Mouse (Mus musculus) erythroblast, embryonic 14.5 days (primary cell): ENCODE data around the gene Gtf2e1. TPM values are rescaled to one million over a fixed set of nuclear protein-coding genes. Genes with fewer than 3 reads are reported as not detected.

Experiments
- H3K27me3 ChIP-seq: 2 replicates; pipeline ENCODE4 v1.6.1; 2012; ENCODE audit warnings: inconsistent platforms; ENCODE audit not compliant: control insufficient read depth
- H3K36me3 ChIP-seq: 2 replicates; pipeline ENCODE4 v1.6.1; 2012; ENCODE audit warnings: mild to moderate bottlenecking, inconsistent platforms; ENCODE audit not compliant: control insufficient read depth
- H3K4me1 ChIP-seq: 2 replicates; pipeline ENCODE4 v1.6.1; 2012; ENCODE audit warnings: inconsistent platforms; ENCODE audit not compliant: control insufficient read depth
- H3K4me3 ChIP-seq: replicated peaks from 2 replicates; pipeline ENCODE3; 2012; ENCODE audit warnings: moderate library complexity, mild to moderate bottlenecking, inconsistent platforms
- H3K9me3 ChIP-seq: 2 replicates; pipeline ENCODE4 v1.6.1; 2012; ENCODE audit warnings: low read length, inconsistent platforms, mixed read lengths; ENCODE audit not compliant: control insufficient read depth
- GATA1 ChIP-seq: IDR thresholded peaks from 2 replicates; pipeline ENCODE4 v1.6.1; 2012; ENCODE audit warnings: low read length, inconsistent platforms, mixed read lengths
- TAL1 ChIP-seq: IDR thresholded peaks from 3 replicates; pipeline ENCODE4 v1.6.1; 2012; ENCODE audit warnings: low read length, inconsistent platforms, mixed read lengths
- polyA plus RNA-seq: library from polyadenylated mRNA; stranded (reverse); fragments of >175 nt; gene quantifications from 2 replicates; pipeline ENCODE4 v1.2.3, GENCODE M21; 2012

The Gtf2e1 gene
- 0.07 TPM in 2 replicates for polyA plus RNA-seq

DNA sequence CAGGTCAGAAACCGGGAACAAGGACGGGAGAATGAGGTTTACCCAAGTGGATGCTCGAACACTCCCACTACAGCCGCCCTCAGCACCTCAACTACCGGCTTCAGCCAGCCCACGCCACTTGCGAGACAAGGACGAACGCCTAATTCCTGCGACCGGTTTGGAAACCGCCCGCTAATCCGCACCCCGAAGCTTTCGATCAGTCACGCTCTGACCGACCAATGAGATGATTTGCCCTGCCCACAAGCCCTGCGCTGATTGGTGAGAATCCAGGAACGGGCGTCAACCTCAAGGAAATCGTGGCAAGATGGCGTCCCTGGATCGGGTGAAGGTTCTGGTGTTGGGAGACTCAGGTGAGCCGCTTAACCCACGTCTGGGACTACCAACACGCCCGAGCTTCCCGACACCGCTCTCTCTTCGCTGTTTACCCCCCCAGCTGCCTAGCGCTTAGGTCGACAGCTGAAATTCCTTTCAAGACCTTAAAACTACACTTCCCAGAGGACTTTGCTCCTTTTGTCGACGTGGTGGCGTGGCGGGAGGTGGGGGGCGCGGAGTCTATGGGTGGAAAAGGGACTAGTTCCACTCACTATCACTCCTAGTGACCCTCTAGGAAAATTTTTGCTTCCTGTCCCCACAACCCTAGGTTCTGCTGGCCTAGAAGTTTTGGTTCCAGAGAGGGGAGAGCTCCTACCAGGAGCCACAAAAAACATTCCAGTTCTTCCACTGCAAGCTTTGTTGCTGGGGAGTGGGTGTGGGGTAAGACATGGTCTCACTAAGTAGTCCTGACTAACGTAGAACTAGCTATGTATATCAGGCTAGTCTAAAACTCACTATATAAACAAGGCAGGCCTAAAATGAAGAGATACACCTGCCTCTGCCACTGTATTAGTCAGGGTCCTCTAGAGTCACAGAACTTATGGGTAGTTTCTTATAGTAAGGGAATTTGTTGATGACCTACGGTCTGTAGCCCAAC, at the start of gene Gtf2e1, which contains the start of gene Rabl3:
Gtf2e1 (minus strand) TSS at position 179 of the 970 bp plus-strand sequence.
Rabl3 (plus strand) TSS at position 275 of the 970 bp plus-strand sequence.
- peaks cover 27% of the 10 kb centered on the region for H3K4me1 ChIP-seq
- peaks cover 22% of the 10 kb centered on the region for H3K36me3 ChIP-seq
- H3K9me3 ChIP-seq: no peaks in the 10 kb centered on the region
- no peaks in the 10 kb centered on the region for H3K27me3 ChIP-seq
- peak within 1 kb of the TSS; percentile 79 for H3K4me3 ChIP-seq
- TF ChIP-seq TAL1 (no peak), GATA1 (no peak)

- Histone ChIP-seq H3K4me1 (no peaks in the 10 kb centered on the region), H3K4me3 (no peak overlapping the region), H3K9me3 (no peaks in the 10 kb centered on the region), H3K36me3 (no peaks in the 10 kb centered on the region; the same call in 1 of the 2 replicates), H3K27me3 (peaks cover 7% of the 10 kb centered on the region)
- TF ChIP-seq TAL1 (no peak), GATA1 (no peak)
Measured at GRCm38 (mm10) chr16:37585129-37585563, 45.6 kb upstream of the Gtf2e1 start.

DNA sequence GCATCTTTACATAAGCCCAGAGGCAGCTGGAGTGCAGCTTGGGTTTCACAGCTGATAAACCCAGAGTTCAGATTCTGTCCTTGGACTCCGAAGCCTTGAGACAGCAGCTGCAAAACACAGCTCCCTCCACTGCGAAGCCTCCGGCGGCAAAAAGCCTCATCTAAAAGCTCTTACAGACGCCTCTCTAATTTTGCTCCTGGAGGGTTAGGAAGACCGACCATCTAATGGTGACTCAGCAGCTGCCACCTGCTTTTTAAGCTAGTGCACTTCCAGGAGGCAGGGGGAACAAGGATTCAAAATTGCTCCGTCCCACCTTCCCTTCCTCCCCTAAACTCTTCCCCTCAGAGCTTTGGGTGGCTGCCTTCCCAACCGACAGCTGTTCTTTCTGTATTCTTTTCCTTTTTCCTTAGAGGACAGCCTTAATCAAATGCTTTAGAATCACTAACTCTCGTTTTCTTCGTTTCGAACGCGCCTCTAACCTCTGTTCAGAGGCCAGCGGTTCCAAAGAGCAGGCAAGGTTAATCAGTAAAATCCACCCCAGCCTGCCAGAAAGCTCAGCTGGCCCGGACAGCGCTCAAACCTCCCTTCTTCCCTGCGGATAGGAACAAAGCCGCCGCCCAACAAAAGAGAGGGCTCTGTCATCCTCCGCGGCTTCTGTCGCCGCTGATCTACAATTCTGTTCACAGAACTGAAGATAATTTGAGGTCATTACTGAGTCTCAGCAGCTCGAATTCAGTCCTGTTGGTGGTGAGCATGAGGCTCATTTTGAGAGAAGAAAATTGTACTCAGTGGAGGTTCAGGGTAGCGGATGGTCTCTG, 44.8 kb upstream of the Gtf2e1 start:
- no peaks in the 10 kb centered on the region; the same call in 1 of the 2 replicates for H3K36me3 ChIP-seq
- peaks cover 7% of the 10 kb centered on the region for H3K27me3 ChIP-seq
- TF ChIP-seq GATA1 (no peak), TAL1 (no peak)
- no peaks in the 10 kb centered on the region for H3K4me1 ChIP-seq
- no peak overlapping the region for H3K4me3 ChIP-seq
- no peaks in the 10 kb centered on the region for H3K9me3 ChIP-seq

- no peak overlapping the region for H3K4me3 ChIP-seq
Measured at GRCm38 (mm10) chr16:37583801-37584200, 44.2 kb upstream of the Gtf2e1 start.

GRCm38 (mm10) chr16:37583306-37583705, 43.7 kb upstream of the Gtf2e1 start:
- TF ChIP-seq GATA1: no peak
- no peak for TF ChIP-seq TAL1
- no peak overlapping the region for H3K4me3 ChIP-seq
- H3K27me3 ChIP-seq: peaks cover 7% of the 10 kb centered on the region

More at GRCm38 (mm10) chr16:37583801-37584200, 44.2 kb upstream of the Gtf2e1 start:
- no peak for TF ChIP-seq GATA1
- Histone ChIP-seq H3K4me1 (no peaks in the 10 kb centered on the region), H3K9me3 (no peaks in the 10 kb centered on the region), H3K27me3 (peaks cover 7% of the 10 kb centered on the region), H3K36me3 (no peaks in the 10 kb centered on the region; the same call in 1 of the 2 replicates)

GRCm38 (mm10) chr16:37581901-37582300, 42.3 kb upstream of the Gtf2e1 start:
- Histone ChIP-seq H3K36me3 (no peaks in the 10 kb centered on the region), H3K4me3 (no peak overlapping the region), H3K4me1 (no peaks in the 10 kb centered on the region), H3K27me3 (peaks cover 7% of the 10 kb centered on the region), H3K9me3 (no peaks in the 10 kb centered on the region)
- TF ChIP-seq TAL1 (no peak), GATA1 (no peak)

More at GRCm38 (mm10) chr16:37583306-37583705, 43.7 kb upstream of the Gtf2e1 start:
- Histone ChIP-seq H3K9me3 (no peaks in the 10 kb centered on the region), H3K36me3 (no peaks in the 10 kb centered on the region; the same call in 1 of the 2 replicates), H3K4me1 (no peaks in the 10 kb centered on the region)

DNA sequence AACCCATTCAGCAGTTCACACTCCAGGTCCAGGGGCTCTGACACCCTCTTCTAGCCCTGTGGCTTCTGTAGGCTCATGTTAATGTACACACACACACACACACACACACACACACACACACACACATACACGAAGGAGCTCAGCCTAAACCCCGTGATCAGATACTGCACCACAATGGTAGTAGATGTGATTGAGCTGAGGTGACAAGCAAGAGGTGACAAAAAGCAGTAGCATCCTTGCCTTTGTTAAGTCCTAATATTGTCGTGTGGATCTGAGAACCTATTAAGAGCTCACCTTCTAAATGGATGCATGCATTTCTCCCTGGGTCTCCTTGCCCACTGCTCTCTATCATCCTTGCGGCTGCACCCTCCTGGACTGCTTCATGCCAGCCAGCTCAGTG, 41.1 kb upstream of the Gtf2e1 start:
- Histone ChIP-seq H3K27me3 (peaks cover 7% of the 10 kb centered on the region), H3K36me3 (no peaks in the 10 kb centered on the region), H3K4me3 (peak overlapping the region; percentile 40), H3K9me3 (no peaks in the 10 kb centered on the region), H3K4me1 (no peaks in the 10 kb centered on the region)
- no peak for TF ChIP-seq TAL1
- no peak for TF ChIP-seq GATA1

DNA sequence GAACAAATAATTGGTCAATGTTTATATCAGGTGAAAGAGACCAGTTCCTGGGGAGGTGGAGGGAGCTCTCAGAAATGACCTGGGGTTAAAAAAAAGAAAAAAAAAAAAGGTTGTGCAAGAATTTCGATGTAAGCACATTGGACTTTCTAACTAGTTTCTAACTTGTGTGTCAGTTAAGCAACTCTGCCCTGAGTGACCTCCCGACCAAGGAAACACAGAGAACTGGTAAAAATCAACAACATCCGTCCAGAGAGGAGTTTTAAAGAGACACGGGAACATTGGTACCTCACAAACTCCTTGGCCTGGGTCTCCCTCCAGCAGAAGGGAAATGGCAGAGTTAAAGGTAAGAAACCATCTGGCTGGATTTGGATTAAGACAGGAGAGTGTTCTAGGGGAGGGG, 40.4 kb upstream of the Gtf2e1 start, which contains the start of gene Hgd:
Hgd (plus strand) TSS at position 160 of the 400 bp plus-strand sequence.
- no peaks in the 10 kb centered on the region for H3K4me1 ChIP-seq
- no peaks in the 10 kb centered on the region for H3K9me3 ChIP-seq
- no peaks in the 10 kb centered on the region for H3K36me3 ChIP-seq
- TF ChIP-seq GATA1 (no peak), TAL1 (no peak)
- H3K4me3 ChIP-seq: peak within 1 kb of the TSS; percentile 40
- H3K27me3 ChIP-seq: peaks cover 7% of the 10 kb centered on the region

DNA sequence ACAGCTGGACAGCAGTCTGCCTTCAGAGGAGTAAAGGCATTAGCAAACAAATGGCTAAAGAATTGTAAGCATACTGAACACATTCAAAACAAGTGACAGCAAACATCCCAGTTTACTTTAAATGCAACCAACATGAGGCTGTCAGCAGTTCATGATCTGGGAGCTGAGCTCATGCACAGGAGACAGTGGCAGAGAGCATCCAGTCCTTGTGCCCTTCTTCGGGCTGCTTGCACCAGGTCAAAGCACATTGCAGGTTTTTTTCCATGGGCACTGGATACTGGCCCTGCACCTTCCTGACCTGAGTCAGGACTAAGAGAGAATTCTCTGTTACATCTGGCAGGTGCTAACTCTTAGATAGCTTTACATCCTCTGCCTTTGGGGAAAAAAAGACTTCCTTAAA, 40.0 kb upstream of the Gtf2e1 start:
- no peak for TF ChIP-seq GATA1
- TF ChIP-seq TAL1: no peak
- no peaks in the 10 kb centered on the region for H3K36me3 ChIP-seq
- H3K27me3 ChIP-seq: peaks cover 6% of the 10 kb centered on the region
- no peak overlapping the region for H3K4me3 ChIP-seq
- no peaks in the 10 kb centered on the region for H3K4me1 ChIP-seq
- no peaks in the 10 kb centered on the region for H3K9me3 ChIP-seq
